In the genomic region with DNA sequence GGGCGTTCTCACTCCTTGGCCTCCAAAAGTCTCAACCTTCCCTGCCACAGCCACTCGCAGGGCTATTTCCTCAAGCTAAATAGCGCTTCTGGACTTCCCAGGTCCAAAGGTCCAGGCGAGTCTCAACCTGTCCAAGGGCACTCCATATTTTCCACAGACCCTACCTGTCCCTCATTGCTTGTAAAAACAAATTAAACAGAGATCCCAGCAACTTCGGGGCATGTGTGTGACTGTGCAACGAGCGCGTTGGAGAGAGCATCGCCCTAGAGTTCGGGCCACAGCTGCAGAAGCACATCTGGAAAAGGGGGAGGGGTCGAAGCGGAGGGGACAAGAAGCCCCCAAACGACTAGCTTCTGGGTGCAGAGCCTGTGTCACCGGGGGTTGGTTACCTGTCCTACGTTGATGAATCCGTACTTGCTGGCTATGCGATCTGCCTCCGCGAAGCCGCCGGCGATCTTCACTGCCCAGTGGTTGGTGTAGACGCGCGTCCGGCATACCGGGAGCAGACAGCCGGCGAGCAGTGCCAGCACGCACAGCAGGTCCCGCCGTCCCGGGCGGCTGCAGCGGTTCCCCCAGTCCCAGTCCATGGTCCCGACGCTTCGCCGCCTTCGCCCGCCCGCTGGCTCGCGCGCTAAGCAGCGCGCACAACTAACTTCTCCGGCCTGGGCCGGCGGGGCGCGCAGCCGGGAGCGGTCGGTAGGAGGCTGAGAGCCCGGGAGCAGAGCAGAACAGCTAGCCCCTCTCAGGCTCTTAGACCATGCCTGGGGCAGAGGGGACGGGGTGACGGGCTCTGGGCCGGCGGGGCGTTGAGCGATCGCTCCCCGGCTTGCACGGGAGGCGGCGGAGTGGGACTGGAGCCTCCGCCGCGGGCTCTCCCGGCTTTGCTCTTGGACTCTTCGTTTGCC, we compare ENCODE assay signal across 7 mouse cellular contexts. TPM values are rescaled to one million over a fixed set of nuclear protein-coding genes. Genes with fewer than 3 reads are reported as not detected.
A peak's percentile ranks its signal among the peaks of the same experiment; 100 is the strongest.
DNase-seq lines count a peak whose midpoint lies in the region; ATAC-seq and TF ChIP-seq lines count a peak whose summit lies in the region.

No protein-coding gene starts in this region.

- under 1% methylated on average over 52 of the region's 72 CpGs for WGBS in hindbrain, embryonic 13.5 days
- under 1% methylated on average over 72 of the region's 72 CpGs for WGBS in midbrain, embryonic 12.5 days

- H3K27me3 ChIP-seq in hindbrain, embryonic 13.5 days = peaks cover 25% of the 10 kb centered on the region
- peaks cover 26% of the 10 kb centered on the region for H3K27me3 ChIP-seq in midbrain, embryonic 12.5 days

- peak overlapping the region; percentile 89 for H3K27ac ChIP-seq in gastrocnemius, adult 2 months
- H3K27ac ChIP-seq in hindbrain, embryonic 13.5 days = peak overlapping the region; percentile 86
- peak overlapping the region; percentile 83 for H3K27ac ChIP-seq in midbrain, embryonic 12.5 days (replicated peaks)

- peaks cover 25% of the 10 kb centered on the region for H3K4me1 ChIP-seq in hindbrain, embryonic 13.5 days (replicated peaks)
- H3K4me1 ChIP-seq in midbrain, embryonic 12.5 days = peaks cover 19% of the 10 kb centered on the region

- no peak for TF ChIP-seq CTCF in gastrocnemius, adult 2 months (IDR thresholded peaks at IDR 0.05)

- no peaks in the 10 kb centered on the region for H3K36me3 ChIP-seq in hindbrain, embryonic 13.5 days
- H3K36me3 ChIP-seq in midbrain, embryonic 12.5 days = no peaks in the 10 kb centered on the region

- DNase-seq in adrenal gland, postnatal 14 days = peak; percentile 70
- peak; percentile 20 to 54 for DNase-seq in cerebellum, postnatal 4 days (ENCODE audit: low spot score in 2 of 2)
- DNase-seq in gastrocnemius, adult 2 months = peak; percentile 67
- DNase-seq in left cerebral cortex, postnatal 4 days = peak; percentile 54
- DNase-seq in testis, postnatal 14 days (ENCODE audit: low spot score) = peak; percentile 27

- H3K4me2 ChIP-seq in hindbrain, embryonic 13.5 days = peak overlapping the region; percentile 79
- peak overlapping the region; percentile 85 for H3K4me2 ChIP-seq in midbrain, embryonic 12.5 days (replicated peaks)

- peak; percentile 91 for ATAC-seq in hindbrain, embryonic 13.5 days (ENCODE audit: low FRiP score)
- ATAC-seq in midbrain, embryonic 12.5 days (ENCODE audit: low FRiP score, low read depth) = peak; percentile 90

- H3K9me3 ChIP-seq in hindbrain, embryonic 13.5 days = no peaks in the 10 kb centered on the region
- no peaks in the 10 kb centered on the region for H3K9me3 ChIP-seq in midbrain, embryonic 12.5 days

- peak overlapping the region; percentile 79 for H3K9ac ChIP-seq in hindbrain, embryonic 13.5 days
- peak overlapping the region; percentile 70 for H3K9ac ChIP-seq in midbrain, embryonic 12.5 days (replicated peaks)

- H3K4me3 ChIP-seq in gastrocnemius, adult 2 months = peak overlapping the region; percentile 93
- peak overlapping the region; percentile 77 for H3K4me3 ChIP-seq in hindbrain, embryonic 13.5 days
- peak overlapping the region; percentile 72 for H3K4me3 ChIP-seq in midbrain, embryonic 12.5 days

- intact Hi-C loops in gastrocnemius, adult 2 months (cut with DNase I) = loop anchor here (10.0 kb wide), 2 partner anchors 192 to 362 kb away; no protein-coding TSS in a partner anchor
- intact Hi-C loops in left cerebral cortex, postnatal 4 days (cut with DNase I) = no loop called here

RNA-seq across cellular contexts. Expression of gene Pcsk5, which starts 0.6 kb away (rescaled TPM):
- total RNA-seq in adrenal gland, postnatal 14 days (2021) = 116 and 124 TPM in 2 replicates
- total RNA-seq in gastrocnemius, adult 2 months (2021) = 1 to 10 TPM; 1.9 to 4.0 TPM
- 7.1 and 7.2 TPM in 2 replicates for polyA plus RNA-seq in hindbrain, embryonic 13.5 days (2015; fragmentation: Nextera tagmentation; extraction: Ambion mirVana)
- 10 to 100 TPM; 16.9 to 17.4 TPM for total RNA-seq in left cerebral cortex, postnatal 4 days (2021)
- 10.6 and 12.1 TPM in 2 replicates for polyA plus RNA-seq in midbrain, embryonic 12.5 days (2016; fragmentation: Nextera tagmentation; extraction: Ambion mirVana)

Comparison
In these comparisons a context has a peak if more than half of its experiments do, and no peak if none do; other contexts are left out.
1. Peak in every context shown above with its lines: DNase-seq, ATAC-seq, H3K4me3 ChIP-seq and H3K27ac ChIP-seq.